Mouse (Mus musculus): ENCODE measurements at regions not wholly inside any gene's neighbourhood (a gene's known extent, or its start where the extent isn't known, plus 50 kb on each side); places are given as distances from the start of the nearest gene placed in this dataset.

- H3K4me1 ChIP-seq (ENCODE audit: insufficient read depth, low read length): no peaks in the 10 kb centered on the region
- H3K9me3 ChIP-seq (ENCODE audit: low read length): no peaks in the 10 kb centered on the region
- no peaks in the 10 kb centered on the region for H3K27me3 ChIP-seq (ENCODE audit: insufficient read depth, low read length)
- WGBS: 93% methylated on average over 9 of the region's 9 CpGs
- H3K4me2 ChIP-seq (ENCODE audit: low read depth, low read length, poor library complexity, severe bottlenecking): no peak overlapping the region
- H3K36me3 ChIP-seq (ENCODE audit: insufficient read depth, low read length): no peaks in the 10 kb centered on the region
- DNase-seq (ENCODE audit: low spot score) (no peak), ATAC-seq (ENCODE audit: low FRiP score) (no peak)
- no peak overlapping the region for H3K9ac ChIP-seq (replicated peaks; ENCODE audit: low read length, poor library complexity, severe bottlenecking)
- TF ChIP-seq CTCF (IDR thresholded peaks at IDR 0.05): no peak
- H3K27ac ChIP-seq (ENCODE audit: low read depth, low read length): no peak overlapping the region
- H3K4me3 ChIP-seq (ENCODE audit: low read depth, low read length): no peak overlapping the region
Observed at GRCm38 (mm10) chr10:67776851-67777250, 135.6 kb downstream of the Zfp365 start.

GRCm38 (mm10) chr10:67771796-67772195 is 140.7 kb downstream of the Zfp365 start:
- no peak for TF ChIP-seq CTCF (IDR thresholded peaks at IDR 0.05)
- Histone ChIP-seq H3K4me1 (ENCODE audit: insufficient read depth, low read length) (no peaks in the 10 kb centered on the region), H3K27ac (ENCODE audit: low read depth, low read length) (no peak overlapping the region), H3K36me3 (ENCODE audit: insufficient read depth, low read length) (no peaks in the 10 kb centered on the region), H3K4me2 (ENCODE audit: low read depth, low read length, poor library complexity, severe bottlenecking) (no peak overlapping the region), H3K4me3 (ENCODE audit: low read depth, low read length) (no peak overlapping the region), H3K27me3 (ENCODE audit: insufficient read depth, low read length) (no peaks in the 10 kb centered on the region), H3K9me3 (ENCODE audit: low read length) (no peaks in the 10 kb centered on the region), H3K9ac (replicated peaks; ENCODE audit: low read length, poor library complexity, severe bottlenecking) (no peak overlapping the region)
- no peak for ATAC-seq (ENCODE audit: low FRiP score)
- DNase-seq (ENCODE audit: low spot score): no peak
- 89% methylated on average over 8 of the region's 8 CpGs for WGBS

DNA sequence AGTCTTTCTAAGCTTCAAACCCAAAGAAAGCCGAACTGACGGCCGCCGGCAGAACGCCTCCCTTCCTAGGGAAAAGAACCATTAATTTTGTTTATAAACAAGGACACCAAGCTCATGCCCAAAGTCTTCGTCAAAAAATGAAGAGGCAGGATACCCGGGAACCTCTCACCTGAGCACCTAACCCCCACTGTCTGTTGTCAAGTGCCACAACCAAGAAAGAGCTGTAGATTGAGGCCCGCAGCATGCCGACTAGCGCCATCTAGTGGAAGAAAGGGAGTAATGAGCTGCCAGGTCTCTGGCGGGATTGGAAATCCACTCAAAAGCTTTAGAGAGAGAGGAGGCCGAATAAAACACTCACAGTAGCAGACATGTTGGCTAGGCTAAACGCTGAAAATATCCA is 146.4 kb downstream of the Zfp365 start:
- DNase-seq (ENCODE audit: low spot score) (peak; percentile 60), ATAC-seq (ENCODE audit: low FRiP score) (no peak)
- no peak overlapping the region for H3K27ac ChIP-seq (ENCODE audit: low read depth, low read length)
- no peaks in the 10 kb centered on the region for H3K36me3 ChIP-seq (ENCODE audit: insufficient read depth, low read length)
- H3K4me1 ChIP-seq (ENCODE audit: insufficient read depth, low read length): no peaks in the 10 kb centered on the region
- no peak overlapping the region for H3K4me2 ChIP-seq (ENCODE audit: low read depth, low read length, poor library complexity, severe bottlenecking)
- H3K27me3 ChIP-seq (ENCODE audit: insufficient read depth, low read length): no peaks in the 10 kb centered on the region
- H3K4me3 ChIP-seq (ENCODE audit: low read depth, low read length): no peak overlapping the region
- H3K9me3 ChIP-seq (ENCODE audit: low read length): no peaks in the 10 kb centered on the region
- H3K9ac ChIP-seq (replicated peaks; ENCODE audit: low read length, poor library complexity, severe bottlenecking): no peak overlapping the region
- TF ChIP-seq CTCF (IDR thresholded peaks at IDR 0.05): peak; percentile 86
- 41% methylated on average over 13 of the region's 13 CpGs for WGBS

GRCm38 (mm10) chr10:67760424-67760823 is 152.0 kb downstream of the Zfp365 start:
- no peak overlapping the region for H3K27ac ChIP-seq (ENCODE audit: low read depth, low read length)
- ATAC-seq (ENCODE audit: low FRiP score) (no peak), DNase-seq (ENCODE audit: low spot score) (no peak)
- H3K4me2 ChIP-seq (ENCODE audit: low read depth, low read length, poor library complexity, severe bottlenecking): no peak overlapping the region
- TF ChIP-seq CTCF (IDR thresholded peaks at IDR 0.05): no peak
- no peaks in the 10 kb centered on the region for H3K9me3 ChIP-seq (ENCODE audit: low read length)
- no peaks in the 10 kb centered on the region for H3K36me3 ChIP-seq (ENCODE audit: insufficient read depth, low read length)
- H3K9ac ChIP-seq (replicated peaks; ENCODE audit: low read length, poor library complexity, severe bottlenecking): no peak overlapping the region
- no peaks in the 10 kb centered on the region for H3K4me1 ChIP-seq (ENCODE audit: insufficient read depth, low read length)
- 72% methylated on average over 3 of the region's 3 CpGs for WGBS
- no peaks in the 10 kb centered on the region for H3K27me3 ChIP-seq (ENCODE audit: insufficient read depth, low read length)
- H3K4me3 ChIP-seq (ENCODE audit: low read depth, low read length): no peak overlapping the region

DNA sequence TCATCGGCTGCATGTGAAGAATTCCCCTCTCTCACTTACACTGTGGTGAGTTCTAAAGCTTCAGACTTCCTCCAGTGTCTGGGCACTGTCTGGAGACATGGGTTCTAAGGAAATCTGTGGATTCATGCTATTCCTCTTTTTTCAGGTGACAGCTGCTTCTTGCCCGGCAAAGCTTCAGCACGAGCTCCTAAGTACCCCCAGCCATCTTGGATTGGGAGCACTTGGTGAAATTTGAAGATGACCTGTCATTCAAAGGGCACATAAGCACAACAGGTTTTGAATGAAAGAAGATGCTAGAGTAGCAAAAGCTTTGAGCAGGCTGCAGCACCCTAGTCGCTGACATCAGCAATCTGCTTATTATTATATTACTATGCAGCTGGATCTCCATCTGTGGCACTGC is 164.3 kb downstream of the Zfp365 start:
- H3K9ac ChIP-seq (replicated peaks; ENCODE audit: low read length, poor library complexity, severe bottlenecking): no peak overlapping the region

GRCm38 (mm10) chr10:67747461-67747860 is 165.0 kb downstream of the Zfp365 start:
- DNase-seq (ENCODE audit: low spot score): no peak
- H3K36me3 ChIP-seq (ENCODE audit: insufficient read depth, low read length): no peaks in the 10 kb centered on the region
- H3K9ac ChIP-seq (replicated peaks; ENCODE audit: low read length, poor library complexity, severe bottlenecking): no peak overlapping the region
- H3K4me1 ChIP-seq (ENCODE audit: insufficient read depth, low read length): no peaks in the 10 kb centered on the region
- ATAC-seq (ENCODE audit: low FRiP score): no peak
- H3K27me3 ChIP-seq (ENCODE audit: insufficient read depth, low read length): no peaks in the 10 kb centered on the region
- no peak overlapping the region for H3K4me3 ChIP-seq (ENCODE audit: low read depth, low read length)
- H3K4me2 ChIP-seq (ENCODE audit: low read depth, low read length, poor library complexity, severe bottlenecking): no peak overlapping the region
- H3K9me3 ChIP-seq (ENCODE audit: low read length): no peaks in the 10 kb centered on the region
- no peak overlapping the region for H3K27ac ChIP-seq (ENCODE audit: low read depth, low read length)
- WGBS: 69% methylated on average over 3 of the region's 3 CpGs
- TF ChIP-seq CTCF (IDR thresholded peaks at IDR 0.05): no peak

More for the DNA sequence above, 164.3 kb downstream of the Zfp365 start:
- 84% methylated on average over 4 of the region's 4 CpGs for WGBS
- no peak overlapping the region for H3K27ac ChIP-seq (ENCODE audit: low read depth, low read length)
- H3K4me3 ChIP-seq (ENCODE audit: low read depth, low read length): no peak overlapping the region
- no peak for DNase-seq (ENCODE audit: low spot score)
- no peak for TF ChIP-seq CTCF (IDR thresholded peaks at IDR 0.05)
- no peaks in the 10 kb centered on the region for H3K4me1 ChIP-seq (ENCODE audit: insufficient read depth, low read length)
- ATAC-seq (ENCODE audit: low FRiP score): no peak
- no peaks in the 10 kb centered on the region for H3K36me3 ChIP-seq (ENCODE audit: insufficient read depth, low read length)
- no peaks in the 10 kb centered on the region for H3K27me3 ChIP-seq (ENCODE audit: insufficient read depth, low read length)
- no peaks in the 10 kb centered on the region for H3K9me3 ChIP-seq (ENCODE audit: low read length)
- no peak overlapping the region for H3K4me2 ChIP-seq (ENCODE audit: low read depth, low read length, poor library complexity, severe bottlenecking)
